Mouse (Mus musculus): ENCODE data around the gene Eif3c.

Eif3c gene

DNA sequence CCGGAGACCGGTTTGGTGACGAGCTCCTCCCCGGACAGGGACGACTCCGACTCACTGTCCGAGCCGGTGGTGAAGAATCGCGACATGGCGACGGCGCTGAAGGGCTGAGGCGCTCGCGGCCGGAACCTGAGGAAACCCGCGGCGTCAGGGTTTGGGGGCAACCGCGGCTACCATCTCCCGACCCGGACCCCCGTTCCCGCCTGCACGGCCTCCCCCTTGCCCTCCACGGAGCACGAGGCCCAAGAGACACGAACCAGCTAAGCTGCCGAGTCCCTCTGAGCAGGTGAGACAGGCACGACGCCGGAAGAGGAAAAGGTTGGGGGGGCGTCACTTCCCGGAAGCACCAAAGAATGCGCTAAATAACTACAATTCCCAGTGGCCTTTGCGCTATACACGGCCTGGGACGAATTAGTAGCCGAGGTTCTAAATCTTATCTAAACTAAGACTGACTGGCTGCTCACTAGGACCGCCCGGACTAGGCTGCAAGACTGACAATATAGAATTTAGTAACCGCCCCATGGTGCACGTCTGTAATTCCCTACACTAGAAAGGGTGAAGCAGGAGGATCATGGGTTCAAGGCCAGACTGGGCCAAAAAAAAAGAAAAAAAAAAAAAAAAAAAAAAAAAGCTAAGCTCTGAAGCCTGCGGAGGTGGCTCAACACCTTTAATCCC, at the start of gene Eif3c:
TSS of gene Eif3c (minus strand) at position 318 of the 672 bp plus-strand sequence.
- peak; percentile 89 for DNase-seq

DNA sequence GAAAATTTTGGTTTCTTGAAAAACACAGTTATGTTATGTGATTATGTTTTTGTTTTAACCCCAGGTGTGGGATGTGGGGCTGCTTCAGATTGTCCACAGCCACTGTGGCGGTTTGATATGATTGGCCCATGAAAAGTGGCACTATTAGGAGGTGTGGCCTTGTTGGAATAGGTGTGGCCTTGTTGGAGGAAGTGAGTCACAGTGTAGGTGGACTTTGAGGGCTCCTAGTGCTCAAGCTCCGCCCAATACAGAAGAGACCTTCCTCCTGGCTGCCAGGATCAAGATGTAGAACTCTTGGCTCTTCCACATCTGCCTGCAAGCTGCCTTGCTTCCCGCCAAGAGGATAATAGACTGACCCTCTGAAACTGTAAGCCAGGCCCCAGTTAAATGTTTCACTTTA, 46.5 kb upstream of the Eif3c start:
- no peak for DNase-seq

DNA sequence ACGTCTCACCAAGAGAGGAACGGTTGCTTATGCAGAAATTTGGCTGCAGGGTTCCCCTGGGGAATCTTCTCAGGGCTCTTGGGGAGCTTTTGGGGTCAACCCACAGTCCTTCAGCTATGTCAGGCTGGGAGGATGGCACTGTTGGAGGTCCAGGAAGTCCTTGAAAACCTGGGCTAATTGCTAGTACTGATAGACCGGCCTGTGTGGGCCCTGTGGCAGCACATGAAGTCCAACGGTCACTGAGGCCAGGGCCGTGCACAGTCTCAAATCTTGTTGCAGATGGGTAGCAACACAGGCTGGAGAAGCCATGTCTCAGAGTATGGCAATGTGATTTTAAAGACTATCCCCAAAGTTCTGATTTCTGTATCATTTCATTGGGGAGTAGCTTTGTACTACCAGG, 41.6 kb upstream of the Eif3c start:
- DNase-seq, result no peak

DNA sequence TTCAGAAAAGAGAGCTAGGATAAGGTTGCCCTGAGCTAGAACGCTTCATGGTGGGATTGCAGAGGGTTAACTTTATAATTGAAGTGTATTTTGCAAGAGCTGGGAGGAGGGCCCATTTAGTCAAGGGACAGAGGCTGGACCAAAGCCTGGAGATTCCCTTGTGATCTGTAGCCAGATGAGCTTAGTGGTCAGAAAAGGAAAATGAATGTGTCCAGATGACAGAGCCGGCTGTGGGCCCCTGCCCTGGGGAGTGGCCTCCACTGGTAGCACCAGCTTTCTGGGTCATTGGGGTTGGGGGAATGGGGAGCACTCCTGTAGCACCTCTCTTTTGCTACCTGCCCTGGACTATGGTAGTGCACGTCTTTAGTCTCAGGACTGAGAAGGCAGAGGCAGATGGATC, 40.9 kb upstream of the Eif3c start:
- DNase-seq, result peak; percentile 53

DNA sequence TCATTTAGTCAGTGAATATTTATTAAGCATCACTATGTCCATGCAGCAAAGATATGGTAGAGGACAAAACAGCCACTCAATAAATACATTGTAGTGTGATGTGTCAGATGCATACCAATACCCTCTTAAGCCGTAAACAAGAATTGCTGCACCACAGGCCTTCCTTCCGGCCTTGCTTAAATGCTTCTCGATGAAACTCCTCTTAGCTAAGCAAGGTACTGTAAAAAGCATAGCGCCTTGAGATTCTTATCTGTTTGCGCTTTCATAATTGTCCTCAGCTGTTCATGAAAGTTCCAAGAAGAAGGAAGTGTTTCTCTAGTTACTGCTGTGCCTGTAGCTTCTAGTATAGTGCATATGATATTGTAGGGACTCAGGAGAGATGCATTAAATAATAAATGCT, 40.4 kb upstream of the Eif3c start:
- no peak for DNase-seq

DNA sequence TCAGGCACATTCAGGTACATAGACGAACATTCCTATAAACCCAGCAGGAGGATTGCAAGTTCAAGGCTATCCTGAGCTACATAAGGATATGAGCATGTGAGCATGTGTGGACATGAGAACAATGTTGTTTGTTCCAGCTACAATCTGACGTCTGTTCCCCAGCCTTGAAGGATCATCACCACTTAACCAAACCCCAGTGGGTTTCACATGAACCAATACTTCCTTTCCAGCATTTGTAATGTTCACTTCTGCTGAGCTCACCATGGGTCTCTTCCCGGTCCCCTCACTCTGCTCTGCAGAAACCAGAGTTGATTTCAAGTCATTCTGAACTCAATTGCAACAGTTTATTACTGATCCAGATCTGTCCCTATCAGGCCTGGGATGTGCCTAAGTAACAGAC, 36.4 kb upstream of the Eif3c start:
- DNase-seq, result no peak

DNA sequence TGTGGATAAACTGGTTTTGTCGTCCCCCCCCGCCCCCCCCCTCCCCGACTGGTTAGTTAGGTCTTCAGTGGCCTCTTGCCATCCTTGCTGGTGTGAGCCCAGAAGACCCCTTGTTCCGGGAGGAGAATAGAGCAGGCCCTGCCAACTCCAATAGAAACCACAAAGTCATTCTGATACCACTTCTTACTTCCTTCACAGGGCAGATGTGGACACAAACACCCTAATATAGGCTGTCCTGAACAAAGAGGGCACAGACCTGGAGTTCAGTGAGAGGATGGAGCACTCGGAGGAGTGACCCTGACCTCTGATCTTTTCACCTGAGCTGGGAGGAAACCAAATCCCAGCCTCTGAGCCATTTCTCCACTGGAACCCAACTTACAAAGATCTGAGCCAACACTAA, 35.7 kb upstream of the Eif3c start:
- no peak for DNase-seq

DNA sequence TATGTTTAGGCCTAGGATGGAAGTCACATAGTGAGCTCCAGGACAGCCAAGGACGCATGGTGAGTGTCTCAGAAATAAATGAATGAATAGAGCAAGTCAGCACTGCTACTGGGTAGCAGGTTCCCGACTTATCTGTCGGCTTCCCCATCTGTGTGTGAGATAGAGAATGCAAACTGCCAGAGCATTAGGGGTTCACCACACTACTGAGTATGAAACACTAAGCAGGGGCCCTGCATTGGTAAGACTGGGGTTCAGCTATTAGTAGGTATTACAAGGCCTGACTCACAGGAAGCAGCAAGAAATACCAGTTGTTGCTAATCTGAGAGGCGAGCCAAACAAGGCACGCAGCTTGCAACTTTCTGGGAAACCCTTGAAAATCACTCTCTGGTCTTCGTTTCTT, 32.7 kb upstream of the Eif3c start:
- DNase-seq, result no peak

DNA sequence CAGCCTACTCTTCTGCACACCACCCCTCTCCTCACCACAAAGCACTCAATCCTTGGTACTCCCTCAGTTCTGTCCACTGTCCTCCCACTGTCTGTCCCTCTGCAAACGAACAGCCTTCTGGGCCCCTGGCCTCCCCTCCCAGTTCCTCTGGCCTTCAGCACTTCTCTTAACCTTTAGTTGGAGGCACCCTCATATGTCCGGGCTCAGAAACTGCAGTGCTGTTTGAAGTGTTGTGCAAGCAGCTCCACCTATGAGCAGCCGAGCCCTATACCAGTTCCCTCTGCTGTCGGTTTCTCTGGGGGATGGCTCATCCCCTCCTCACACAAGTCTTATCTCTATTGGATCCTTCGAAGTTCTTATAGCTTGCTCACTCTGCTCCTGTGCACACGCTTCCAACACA, 30.2 kb upstream of the Eif3c start:
- no peak for DNase-seq

DNA sequence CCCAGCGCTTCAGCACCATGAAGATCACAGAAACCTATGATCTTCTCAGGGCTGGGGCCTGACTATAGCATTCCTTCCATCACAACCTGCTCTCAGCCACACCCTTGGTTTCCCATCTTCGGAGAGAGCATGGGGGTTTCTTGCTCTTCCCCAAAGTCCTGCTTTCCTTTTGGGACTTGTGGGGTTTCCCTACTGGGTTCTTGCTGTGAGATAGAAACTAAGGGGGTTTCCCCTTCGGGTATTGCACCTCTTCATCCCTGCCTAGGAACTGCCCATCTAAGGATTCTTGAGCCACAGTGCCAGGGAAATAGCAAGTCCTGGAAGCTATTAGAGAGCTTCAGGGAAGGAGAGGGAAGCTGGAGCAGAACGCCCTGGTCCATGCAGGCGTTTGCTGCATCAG, 29.7 kb upstream of the Eif3c start:
- no peak for DNase-seq

DNA sequence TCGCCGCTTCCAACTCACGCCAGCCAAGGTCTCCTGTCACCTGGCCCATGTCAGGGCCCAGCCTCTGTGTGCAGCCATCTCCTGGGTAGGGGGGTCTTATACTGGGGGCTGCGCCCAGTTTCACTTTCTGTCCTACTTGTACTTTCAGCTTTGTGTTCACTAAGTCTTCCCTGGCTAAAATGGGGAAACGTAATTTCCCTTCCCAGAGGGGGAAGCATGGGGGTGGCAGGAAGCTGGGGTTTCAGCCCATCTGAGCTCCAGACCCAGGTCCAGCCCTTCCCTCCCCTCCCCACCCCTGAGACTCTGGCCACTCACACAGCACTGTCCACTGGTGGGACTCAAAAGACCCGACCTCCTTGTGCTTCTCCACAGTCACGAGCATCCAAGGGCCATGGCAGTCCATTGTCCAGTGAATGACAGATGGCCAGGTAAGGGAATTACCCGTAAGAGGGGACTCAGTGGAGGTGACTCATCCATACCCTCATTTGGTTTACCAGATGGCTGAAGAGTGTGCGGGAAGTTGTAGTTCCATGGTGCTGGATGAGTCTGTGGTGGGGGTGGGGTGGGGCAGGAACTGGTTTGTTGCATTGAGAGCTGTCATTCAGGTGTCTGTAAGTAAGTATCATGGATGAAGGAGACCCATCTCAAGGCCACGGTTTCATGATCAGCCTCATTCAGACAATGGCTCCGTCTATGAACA, 28.8 kb upstream of the Eif3c start, which contains the start of gene Il27:
TSS of gene Il27 (minus strand) at position 80 of the 700 bp plus-strand sequence.
- DNase-seq, result no peak

DNA sequence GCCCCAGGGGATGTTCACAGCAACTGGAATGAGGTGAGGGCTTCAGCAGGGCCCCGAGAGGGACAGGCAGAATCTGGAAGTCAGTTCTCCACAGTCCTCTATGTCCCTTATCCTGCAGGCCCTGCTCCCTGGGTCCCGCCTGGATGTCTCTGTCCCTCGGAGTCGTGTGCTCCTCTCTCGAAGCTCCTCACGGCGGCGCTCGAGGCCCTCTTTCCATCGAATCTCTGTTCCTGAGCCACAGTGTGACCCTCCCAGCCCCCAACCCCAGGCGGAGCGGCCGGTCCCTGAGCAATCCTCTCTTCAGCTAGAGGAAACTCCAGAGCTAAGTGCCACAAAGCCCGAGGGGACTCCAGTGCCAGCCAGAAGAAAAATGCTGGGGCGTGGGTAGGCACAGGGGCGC, 21.6 kb upstream of the Eif3c start:
- DNase-seq, result peak; percentile 86

DNA sequence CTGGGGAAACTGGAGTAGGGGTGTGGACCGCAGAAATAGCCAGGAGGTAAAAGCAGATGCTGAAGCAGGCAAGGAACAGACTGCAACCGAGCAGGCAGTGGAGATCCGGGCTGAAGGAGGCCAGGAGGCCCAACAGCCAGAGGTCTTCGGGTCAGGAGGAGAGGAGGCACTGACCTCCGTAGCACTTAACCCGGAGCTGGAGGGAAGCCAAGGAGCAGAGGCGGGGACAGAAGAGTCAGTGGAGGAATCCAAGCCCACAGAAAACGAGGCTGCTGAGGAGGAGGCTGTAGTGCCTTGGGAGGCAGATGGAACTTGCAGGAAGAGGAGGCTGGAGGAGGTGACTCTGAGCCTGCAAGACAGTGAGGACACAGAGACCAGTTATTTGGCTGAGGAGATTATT, 20.6 kb upstream of the Eif3c start:
- peak; percentile 69 for DNase-seq

DNA sequence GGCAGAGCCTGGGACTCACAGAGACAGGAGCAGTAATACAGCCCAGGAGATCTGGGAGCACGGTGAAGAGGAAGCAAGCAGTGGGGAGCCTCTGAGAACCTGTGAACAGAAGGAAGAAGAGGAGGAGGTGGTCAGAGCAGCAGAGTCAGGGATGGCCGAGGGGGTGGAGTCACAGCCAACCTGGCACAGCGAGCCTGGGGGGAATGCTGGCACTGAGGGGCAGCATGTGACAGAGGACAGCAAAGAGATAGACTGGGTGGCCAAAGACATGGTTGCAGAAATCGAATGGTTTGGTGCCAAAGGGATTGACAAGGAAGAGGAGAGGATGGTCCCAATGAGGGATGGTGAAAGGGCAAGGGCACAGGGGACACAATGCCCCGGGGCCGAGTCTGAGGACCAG, 19.5 kb upstream of the Eif3c start, which contains the start of gene Cln3:
TSS of gene Cln3 (minus strand) at position 101 of the 400 bp plus-strand sequence.
- no peak for DNase-seq

DNA sequence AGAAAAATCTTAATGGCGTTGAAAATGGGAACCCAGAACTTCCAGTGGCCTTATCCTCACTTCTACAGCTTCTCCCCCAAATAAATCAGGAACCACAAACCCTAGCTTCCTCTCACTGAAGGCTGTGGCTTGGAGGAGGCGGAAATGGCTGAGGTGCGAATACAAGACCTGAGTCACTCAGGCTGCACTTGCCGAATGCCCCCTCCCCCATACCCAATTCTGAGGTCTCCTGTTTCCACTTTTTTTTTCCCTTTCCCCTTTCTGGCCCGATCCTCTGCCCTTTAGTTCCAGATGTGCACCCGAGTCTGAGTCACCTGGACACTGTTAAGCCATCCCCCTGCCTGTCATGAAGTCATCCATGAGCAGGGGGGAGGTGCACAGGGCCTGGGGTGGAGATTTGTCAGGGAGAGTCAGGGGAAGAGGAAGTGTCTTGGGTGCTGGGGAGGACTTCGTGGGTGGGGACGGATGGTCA, 18.3 kb upstream of the Eif3c start, which contains the start of gene Apobr:
TSS of gene Apobr (plus strand) at position 437 of the 472 bp plus-strand sequence.
- DNase-seq, result no peak

DNA sequence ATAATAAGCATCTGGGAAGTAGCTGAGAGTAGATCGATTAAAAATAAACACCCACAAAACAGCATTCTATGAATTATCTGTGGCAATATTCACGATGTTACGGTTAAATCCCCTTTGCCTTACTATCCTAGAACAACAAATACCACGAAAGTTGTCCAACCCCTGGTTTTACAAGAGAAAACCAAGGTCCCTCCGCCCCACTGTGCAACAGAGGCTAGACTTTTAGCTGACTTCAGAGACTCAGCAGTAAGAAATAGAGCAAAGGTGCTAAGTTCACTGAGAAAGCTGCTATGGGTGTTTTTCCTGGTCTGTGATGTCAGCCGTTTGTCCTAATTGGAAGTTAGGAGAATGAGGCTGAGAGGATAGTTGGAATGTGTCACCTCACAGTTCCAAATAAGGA, 17.6 kb upstream of the Eif3c start:
- DNase-seq, result no peak

DNA sequence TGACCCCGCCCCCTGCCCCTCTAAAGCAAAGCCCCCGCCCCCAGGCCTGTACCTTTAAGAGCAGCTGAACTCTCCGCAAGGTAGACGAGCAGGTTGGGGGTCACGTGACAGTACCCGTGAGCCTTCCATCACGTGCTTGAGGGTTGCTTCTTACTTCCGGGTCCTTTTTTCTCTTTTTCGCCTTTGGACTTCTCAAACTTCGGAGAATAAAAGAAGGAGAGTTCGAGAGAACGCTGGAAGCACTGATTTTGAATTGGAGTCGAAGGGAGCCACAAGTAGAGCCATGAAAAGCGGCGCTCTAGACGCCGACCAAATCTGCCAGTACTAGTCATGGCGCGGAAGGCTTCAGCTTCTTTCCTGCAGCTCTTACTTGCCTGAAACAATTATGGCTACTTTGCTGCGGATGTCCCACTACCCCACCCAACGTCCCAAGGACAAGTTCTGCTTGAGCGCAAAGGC, 17.1 kb upstream of the Eif3c start:
- peak; percentile 93 for DNase-seq

DNA sequence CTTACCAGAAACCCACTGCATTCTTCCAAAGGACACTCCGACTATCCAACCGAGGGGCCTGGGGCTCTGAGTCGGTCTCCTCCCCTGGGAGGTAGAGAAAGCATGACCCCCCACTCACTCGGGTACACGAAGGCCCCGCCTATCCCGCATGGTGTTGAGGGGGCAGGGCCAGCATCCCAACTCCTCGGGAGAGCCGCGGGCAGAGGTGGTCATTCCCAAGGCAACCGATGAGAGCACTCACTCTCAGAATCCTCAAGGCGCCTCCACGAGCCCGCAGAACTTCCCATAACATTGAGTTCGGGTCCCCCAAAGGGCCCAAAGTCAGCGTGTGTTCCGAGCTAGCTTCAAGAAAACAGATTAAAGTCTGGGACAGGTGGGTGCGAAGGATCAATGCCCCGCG, 16.5 kb upstream of the Eif3c start:
- DNase-seq, result peak; percentile 59

DNA sequence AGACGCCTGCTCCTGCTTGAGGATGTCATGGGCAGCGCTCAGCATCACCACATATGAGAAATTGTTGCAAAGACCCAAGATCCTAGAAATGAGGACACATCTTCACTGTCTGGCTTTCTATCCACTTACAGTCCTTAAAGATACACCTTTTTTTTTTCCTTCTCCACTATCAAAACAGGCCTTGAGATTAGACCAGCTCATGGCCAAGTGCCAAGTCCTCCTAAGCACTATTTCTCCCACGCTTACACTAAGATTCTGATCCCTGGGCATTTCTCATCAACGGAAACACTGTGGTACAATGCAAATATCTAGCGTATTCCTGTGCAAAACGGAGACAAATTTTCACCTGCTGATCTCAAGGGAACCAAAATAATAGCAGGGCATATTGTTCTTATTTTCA, 15.4 kb upstream of the Eif3c start:
- DNase-seq, result no peak

DNA sequence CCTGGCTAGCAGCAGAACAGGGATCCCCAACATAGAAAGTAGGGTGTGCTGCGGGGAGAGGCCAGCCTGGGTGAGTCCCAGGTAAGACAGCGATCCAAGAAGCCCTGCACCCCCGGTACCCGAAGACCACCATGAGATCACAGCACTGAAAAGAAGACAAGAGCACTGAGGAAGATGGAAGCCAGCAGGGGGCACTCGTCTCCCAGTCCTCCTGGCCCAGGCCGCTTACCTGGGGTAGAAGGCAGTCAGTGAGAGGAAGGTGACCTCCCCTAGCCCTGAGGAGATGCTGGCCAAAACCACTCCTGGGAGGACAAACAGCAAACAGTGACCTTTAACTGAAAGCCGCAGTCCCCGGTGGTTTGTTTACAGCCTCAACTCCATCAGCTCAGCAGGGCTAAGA, 13.0 kb upstream of the Eif3c start:
- peak; percentile 81 for DNase-seq

DNA sequence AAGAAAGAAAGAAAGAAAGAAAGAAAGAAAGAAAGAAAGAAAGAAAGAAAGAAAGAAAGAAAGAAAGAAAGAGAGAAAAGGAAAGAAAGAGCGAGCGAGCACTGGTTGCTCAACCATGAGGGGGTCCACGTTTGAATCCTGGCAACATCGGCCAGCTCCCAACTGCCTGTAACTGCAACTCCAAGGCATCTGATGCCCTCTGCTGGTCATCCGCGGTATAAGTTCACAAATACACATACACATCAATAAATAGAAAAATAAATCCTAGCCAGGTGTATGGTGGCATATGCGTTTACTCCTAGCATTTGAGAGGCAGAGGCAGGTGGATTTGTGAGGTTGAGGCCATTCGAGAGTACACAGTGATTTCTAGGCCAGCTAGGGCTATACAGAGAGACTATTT, 10.7 kb upstream of the Eif3c start:
- peak; percentile 77 for DNase-seq

DNA sequence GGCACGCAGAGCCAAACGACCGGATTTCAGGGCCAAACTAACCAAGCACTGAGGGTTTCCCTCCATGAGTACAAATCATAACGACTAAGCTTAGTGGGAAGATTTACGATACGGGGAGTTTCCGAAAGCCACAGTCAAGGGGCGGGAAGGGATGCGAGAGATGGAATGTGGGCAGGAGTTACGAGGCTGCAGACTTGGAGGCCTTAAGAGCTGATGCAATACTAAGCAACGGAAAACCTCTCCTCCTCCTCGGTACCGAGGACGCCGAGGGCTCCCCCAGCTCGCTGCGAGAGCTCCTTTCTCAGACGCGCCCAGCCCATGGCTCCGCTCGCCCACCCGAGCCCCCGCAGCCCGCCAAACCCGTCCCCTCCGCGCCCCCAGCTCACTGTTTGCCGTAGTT, 518 bp downstream of the Eif3c start:
- peak; percentile 51 for DNase-seq

DNA sequence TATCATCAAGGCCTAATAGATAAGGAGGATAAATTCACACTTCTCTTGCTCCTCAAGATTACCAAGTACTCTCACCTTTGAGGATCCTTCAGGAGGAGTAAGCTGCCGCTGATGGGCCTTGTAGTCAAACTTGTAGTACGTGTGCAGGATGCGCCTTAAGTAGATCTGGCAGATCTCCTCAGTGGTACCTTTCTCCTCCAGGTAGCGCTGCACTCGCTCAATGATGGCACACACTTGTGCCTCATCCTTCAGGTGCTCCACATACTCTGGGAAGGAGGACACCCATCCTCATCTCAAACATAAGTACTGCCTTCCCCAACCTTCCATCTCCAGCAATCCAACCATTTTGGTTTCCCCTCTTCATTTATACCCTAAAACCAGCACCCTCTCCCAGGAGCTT, 9.6 kb downstream of the Eif3c start:
- no peak for DNase-seq

DNA sequence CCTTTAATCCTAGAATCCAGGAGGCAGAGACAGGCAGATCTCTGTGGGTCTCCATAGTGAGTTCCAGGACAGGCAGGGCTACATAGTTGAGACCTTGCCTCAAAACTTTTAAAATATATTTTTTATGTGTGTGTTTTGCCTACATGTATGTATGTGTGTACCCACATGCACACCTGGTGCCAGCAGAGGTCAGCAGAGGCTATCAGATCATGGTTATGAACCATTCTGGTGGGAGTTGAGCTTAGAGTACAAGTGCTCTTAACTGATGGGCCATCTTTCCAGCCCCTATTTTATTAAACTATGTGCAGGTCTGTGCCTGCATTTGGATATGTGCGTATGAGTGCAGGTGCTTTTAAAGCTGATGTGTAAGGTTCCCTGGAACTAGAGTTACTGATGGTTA, 11.4 kb downstream of the Eif3c start:
- DNase-seq, result no peak
